Mouse (Mus musculus) gastrocnemius, postnatal 4 days (tissue): ENCODE measurements around the gene Entpd8. TPM values are rescaled to one million over a fixed set of nuclear protein-coding genes. Genes with fewer than 3 reads are reported as not detected.
A peak's percentile ranks its signal among the peaks of the same experiment; 100 is the strongest.

Experiments
- DNase-seq, 2 experiments: peaks; one replicate each; pipeline ENCODE4 v3.0.0; 2021 to 2022; ENCODE audit warnings: low spot score in 2 of 2, mixed read lengths in 2 of 2
- total RNA-seq, 2 experiments: library from RNA; stranded (reverse); gene quantifications; 2 replicates each; pipeline ENCODE4 v1.2.3; 2021

Gene Entpd8
- total RNA-seq, 2 experiments from 2014 or later = not detected

GRCm38 (mm10) chr2:25094785-25095108, 14.6 kb downstream of the Entpd8 start:
- no peak for DNase-seq

DNA sequence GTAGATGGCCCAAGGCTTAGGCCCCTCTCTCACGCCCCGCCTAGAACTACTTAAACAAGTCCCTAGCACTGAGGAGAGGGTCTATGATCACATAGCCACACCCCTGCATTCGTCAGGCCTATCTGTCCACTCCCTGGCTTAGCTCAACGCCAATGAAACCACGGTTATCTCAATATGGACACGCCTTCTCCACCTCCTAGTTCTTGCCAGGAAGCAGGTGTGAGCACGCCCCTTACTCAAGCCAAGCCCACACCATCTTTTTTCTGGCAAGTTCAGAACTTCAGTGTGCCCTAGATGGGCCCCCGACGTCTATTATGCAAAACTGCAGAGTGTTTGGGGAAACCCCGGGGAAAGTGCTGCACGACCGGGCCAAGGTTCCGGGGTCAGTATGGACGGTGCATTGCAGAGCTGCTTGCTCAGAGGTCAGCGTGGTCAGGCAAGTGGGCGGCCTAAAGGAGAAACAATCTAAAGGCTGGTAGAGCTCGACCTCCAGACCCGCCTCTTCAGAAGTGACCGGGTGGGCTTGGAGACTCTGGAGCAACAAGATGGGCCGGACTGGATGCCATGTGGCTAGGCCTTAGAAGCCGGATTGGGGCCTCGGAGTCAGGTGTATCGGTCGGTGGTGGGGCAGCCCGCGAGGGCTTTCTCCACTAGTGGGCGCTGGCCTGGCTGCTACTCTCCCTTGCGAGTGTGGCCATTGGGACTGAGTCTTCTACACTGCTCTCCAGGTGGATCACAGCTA, 15.2 kb downstream of the Entpd8 start, which contains the start of gene Noxa1:
Gene Noxa1, minus strand, starts transcription at position 41 of the 742 bp plus-strand sequence.
- no peak for DNase-seq

- no peak for DNase-seq
Measured at GRCm38 (mm10) chr2:25098005-25098615, 18.0 kb downstream of the Entpd8 start.

DNA sequence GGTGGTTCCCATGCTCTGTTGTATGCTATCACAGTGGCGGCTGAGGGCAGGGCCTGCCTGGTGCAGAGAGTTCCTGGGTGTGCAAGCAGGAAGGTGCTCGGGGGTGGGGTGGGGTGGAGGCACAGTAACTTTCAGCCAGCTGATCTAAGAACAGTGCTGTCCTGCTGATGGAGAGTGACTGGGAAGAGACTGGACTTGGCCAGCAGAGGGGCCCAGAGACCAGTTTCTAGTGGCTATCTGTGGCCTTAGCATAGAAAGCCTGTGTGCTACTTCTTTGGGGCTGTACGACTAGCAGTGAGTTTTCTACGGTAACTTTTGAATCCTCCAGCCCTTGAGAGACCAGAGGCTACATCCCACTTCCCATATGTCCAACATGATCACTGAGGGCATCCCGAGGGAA, 18.9 kb downstream of the Entpd8 start:
- peak in 1 of 2 experiments; percentile 30 for DNase-seq

- DNase-seq = no peak
Measured at GRCm38 (mm10) chr2:25099703-25100102, 19.6 kb downstream of the Entpd8 start.

DNA sequence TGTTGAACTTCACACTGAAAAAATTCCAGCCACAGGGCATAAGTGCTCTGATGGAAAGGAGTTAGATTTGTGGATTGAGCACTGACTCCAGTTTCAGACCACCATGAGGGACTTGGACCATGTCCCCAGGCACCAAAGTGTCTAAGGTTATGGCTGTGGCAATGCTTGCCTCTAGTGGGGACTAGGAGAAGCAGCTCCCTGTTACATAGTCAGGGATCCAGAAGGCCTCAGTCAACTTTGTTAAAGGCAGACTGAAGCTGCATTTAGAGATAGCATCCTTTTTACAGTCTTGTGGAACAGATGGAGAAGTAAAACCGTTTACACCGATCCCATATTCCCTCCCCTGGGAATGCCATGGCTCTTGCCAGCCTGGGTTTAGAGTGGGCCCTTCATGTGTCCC, 24.0 kb downstream of the Entpd8 start:
- no peak for DNase-seq

- no peak for DNase-seq
Measured at GRCm38 (mm10) chr2:25106045-25106444, 25.9 kb downstream of the Entpd8 start.

DNA sequence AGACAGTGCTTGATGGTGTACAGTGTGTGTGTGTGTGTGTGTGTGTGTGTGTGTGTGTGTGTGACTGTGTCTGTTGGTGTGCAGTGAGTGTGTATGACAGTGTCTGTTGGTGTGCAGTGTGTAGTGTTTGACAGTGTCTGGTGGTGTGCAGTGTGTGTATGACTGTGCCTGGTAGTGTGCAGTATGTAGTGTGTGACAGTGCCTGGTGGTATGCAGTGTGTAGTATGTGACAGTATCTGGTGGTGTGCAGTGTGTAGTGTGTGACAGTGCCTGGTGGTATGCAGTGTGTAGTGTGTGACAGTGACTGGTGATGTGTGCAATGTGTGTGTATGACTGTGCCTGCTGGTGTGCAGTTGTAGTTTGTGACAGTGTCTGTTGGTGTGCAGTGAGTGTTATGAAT, 29.4 kb downstream of the Entpd8 start:
- DNase-seq = no peak

DNA sequence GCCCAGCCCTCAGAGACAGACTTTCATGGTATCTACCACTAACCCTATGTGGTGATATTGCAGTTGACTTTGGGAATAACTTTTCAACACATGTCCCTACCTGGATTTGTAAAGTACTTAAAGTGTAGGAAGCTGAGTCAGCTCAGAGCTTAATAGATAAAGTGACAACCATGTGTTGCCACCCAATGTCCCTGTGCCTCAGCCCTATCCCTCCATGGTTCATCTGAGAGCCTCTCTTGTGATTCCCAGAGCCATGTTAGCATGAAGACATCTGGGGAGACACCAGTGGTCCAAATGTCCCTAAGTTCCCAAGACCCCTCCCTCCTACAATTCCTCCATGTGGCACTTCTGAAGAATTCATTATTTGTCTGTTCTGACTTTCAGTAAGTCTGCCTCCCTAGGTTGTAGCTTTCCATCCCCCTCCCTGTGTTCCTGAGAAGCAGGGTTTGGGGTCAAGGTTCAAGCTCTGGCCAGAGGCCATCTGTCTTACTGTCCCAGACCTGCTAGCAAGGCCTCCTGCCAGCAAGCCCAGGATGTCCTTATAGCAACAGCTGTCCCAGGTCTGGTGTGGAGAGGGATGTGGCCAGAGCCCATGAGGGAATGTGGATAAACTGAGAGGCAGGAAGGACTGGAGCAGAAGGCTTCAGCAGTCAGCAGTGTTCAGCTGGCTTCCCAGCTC, 30.5 kb downstream of the Entpd8 start:
- no peak for DNase-seq

GRCm38 (mm10) chr2:25111184-25111791, 31.2 kb downstream of the Entpd8 start:
- no peak for DNase-seq

GRCm38 (mm10) chr2:25114308-25114707, 34.2 kb downstream of the Entpd8 start:
- no peak for DNase-seq

DNA sequence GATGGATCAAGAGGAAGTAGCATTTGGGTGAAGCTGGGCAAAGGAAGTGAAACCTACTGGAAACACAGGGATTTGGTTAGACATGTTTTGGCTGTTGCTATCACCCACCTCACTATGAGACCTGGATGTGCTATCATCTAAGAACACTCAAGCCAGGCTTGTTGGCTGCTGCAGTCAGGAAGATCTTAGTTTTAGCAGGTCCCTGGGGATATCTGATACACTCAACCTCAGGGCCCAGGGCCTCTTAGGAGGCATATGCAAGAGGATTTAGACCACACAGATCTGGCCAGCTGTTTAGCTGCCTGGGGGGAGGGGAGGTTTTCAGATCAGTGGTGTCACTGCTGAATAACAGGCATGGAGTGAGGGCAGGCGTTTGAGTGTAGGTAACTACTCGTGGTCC, 35.3 kb downstream of the Entpd8 start:
- no peak for DNase-seq

DNA sequence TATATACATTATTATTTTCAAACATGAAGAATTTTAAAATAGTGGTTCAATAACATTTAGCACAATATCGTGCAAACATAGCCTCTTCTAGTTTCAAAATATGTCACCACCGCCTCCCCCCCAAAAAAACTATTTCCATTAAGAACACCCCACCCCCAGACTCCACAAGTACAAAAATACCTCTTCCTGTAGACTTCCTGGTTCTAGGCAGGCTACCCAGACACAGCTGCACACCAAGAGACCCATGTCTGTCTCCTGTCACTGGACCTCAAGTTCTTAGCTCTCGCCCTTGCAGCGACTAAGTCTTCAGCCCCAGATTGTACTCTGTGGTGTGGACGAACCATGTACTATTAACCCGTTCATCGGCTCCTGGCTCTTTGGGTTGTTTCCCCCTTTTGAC, 40.9 kb downstream of the Entpd8 start:
- no peak for DNase-seq

- no peak for DNase-seq
Measured at GRCm38 (mm10) chr2:25122666-25123065, 42.6 kb downstream of the Entpd8 start.

DNA sequence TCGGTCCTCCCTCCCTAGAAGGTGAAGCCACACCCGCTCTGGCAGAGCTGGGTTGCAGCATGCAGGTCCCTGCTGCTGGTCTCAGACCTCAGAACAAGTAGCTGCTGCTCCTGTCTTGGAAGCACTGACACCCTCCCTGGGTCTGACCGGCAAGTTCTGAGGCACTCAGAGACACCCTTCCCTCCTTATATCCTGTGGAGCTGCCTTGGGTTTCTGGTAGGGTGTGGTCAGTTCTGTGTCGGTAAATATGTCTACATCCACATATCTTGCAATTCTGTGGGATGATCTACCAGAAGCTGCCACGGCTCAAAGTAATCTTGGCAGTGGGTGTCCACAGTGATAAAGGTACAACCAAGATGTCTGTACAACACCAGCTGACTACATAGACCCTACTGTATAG, 43.4 kb downstream of the Entpd8 start:
- DNase-seq = no peak

GRCm38 (mm10) chr2:25124411-25124810, 44.3 kb downstream of the Entpd8 start:
- DNase-seq = no peak

DNA sequence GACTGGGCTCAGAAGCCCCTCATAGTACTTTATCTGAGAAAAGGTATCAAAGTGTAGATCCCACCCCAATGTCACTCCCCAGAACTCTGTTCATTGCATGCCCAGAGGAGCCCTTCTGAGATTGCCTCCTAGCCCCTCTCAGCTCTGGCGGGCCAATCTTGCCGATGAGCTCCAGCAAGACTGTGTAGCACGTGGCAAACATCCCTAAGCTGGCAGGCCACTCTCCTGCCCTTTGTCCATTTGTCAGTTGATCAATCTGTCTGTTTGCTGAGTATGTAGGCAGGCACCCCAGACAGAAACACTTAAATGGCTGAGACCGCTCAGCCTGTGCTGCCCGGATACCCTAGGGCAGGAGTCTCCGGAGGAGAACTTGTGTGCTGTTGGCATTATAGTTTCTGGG, 45.0 kb downstream of the Entpd8 start:
- DNase-seq = no peak

DNA sequence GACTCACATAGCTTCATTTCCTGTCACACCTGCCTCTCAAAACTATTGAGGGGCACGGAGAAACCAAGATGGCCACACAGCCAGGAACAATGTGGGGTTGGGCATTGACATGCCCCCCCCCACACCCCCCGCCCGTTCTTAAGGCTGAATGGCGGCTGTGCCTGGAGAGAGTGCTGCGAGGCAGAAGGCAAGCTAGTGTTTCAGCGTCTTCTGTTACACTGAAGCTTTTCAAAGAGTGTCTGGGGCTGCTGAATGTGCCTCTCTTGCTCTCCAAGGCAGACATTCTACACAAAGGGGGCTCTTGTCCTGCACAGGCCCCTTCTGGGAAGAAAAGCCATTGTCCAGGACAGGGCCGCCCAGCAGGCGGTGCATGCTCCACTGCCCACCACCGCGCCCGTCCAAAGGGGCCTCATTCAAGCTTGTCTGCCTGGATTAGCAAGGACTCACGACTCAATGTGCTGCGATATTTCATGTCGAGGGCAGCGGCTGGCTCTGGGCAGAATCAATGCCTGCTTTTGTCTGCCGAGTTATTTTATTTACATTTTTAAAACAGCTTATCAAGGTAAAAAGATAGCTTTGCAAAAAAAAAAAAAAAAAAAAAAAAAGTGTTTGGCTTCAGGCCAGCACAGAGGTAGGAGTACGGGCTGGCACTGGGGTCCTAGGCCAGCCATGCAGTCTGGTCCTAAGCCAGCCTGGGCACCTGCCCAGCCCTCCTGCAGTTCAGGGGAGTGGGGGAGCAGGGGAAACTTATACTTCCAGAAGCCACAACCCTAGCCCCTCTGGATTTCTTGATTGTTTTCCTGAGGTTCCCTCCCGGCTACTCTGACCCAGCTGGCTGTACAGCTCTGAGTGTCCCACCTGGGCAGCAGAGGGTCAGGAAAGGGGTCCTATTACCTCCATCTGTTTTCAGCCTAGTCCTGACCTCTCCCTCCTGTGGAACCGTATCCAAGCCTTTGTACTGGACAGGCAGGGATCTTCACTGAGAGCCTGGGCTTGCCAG, 46.2 kb downstream of the Entpd8 start:
- DNase-seq = no peak

DNA sequence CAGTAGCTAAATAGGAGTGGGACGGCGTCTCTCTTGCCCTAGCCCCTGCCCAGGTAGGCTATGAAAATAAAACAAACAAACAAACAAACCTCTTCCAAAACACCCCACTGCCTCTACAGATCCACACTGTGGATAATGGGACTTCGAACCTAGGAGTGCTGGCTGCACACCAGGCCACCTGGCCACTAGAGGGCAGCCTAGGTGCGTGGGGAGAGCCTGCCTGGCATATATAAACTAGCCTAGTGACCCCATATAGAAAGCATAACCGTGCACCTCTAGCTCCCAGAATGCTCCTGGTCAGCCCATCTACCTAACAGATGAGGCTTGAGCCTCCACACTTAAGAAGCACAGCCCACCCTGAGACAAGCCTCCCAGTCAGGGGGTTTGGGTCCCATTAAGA, 47.1 kb downstream of the Entpd8 start:
- DNase-seq = peak in 1 of 2 experiments; percentile 31

GRCm38 (mm10) chr2:25128072-25128471, 48.0 kb downstream of the Entpd8 start:
- no peak for DNase-seq

- DNase-seq = no peak
Measured at GRCm38 (mm10) chr2:25131601-25132000, 51.5 kb downstream of the Entpd8 start.
